Mouse (Mus musculus): ENCODE measurements around the gene Ear6. TPM values are rescaled to one million over a fixed set of nuclear protein-coding genes. Genes with fewer than 3 reads are reported as not detected.
A peak's percentile ranks its signal among the peaks of the same experiment; 100 is the strongest.

Ear6 gene
- polyA plus RNA-seq, 1 experiment from 2014 or later, result not detected

DNA sequence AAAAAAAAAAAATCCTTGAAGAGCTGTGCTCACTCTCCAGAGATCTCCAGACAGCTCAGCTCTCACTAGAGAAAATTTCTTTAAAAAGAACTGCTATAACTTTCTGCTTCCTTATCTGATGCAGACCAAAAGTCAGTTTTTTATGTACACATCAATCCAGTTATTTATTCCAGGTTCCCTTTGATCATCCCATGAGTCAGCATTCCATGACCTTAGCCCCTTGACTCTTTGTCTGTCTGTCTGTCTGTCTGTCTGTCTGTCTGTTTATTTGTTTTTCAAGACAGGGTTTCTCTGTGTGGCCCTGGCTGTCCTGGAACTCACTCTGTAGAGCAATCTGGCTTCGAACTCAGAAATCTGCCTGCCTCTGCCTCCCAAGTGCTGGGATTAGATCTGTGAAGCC, 45.9 kb downstream of the Ear6 start:
- H3K9ac ChIP-seq (ENCODE audit: low read depth, low read length), result no peak overlapping the region
- peaks cover 6% of the 10 kb centered on the region; the same call in 1 of the 2 replicates for H3K36me3 ChIP-seq (ENCODE audit: control insufficient read depth, insufficient read depth)
- H3K4me3 ChIP-seq (ENCODE audit: low read depth, low read length), result no peak overlapping the region
- no peak overlapping the region for H3K27ac ChIP-seq (ENCODE audit: low read depth, low read length)
- H3K27me3 ChIP-seq (replicated peaks; ENCODE audit: control insufficient read depth, insufficient read depth, low read length), result no peaks in the 10 kb centered on the region
- TF ChIP-seq CTCF (IDR thresholded peaks at IDR 0.05; ENCODE audit: low read depth), result no peak
- no peaks in the 10 kb centered on the region for H3K9me3 ChIP-seq (ENCODE audit: control insufficient read depth)
- ATAC-seq, result no peak
- H3K4me1 ChIP-seq (replicated peaks; ENCODE audit: control insufficient read depth, insufficient read depth, low read length), result no peaks in the 10 kb centered on the region
- WGBS, result 91% methylated on average over 1 of the region's 1 CpGs
- no peak overlapping the region for H3K4me2 ChIP-seq (replicated peaks; ENCODE audit: low read depth)

GRCm38 (mm10) chr14:51902806-51903710, 49.6 kb downstream of the Ear6 start:
- H3K36me3 ChIP-seq (ENCODE audit: control insufficient read depth, insufficient read depth), result 0 out of 2 replicates have a peak, but pooled peaks cover 7% of the 10 kb centered on the region
- no peak overlapping the region for H3K27ac ChIP-seq (ENCODE audit: low read depth, low read length)
- H3K9me3 ChIP-seq (ENCODE audit: control insufficient read depth), result no peaks in the 10 kb centered on the region
- WGBS, result 51% methylated on average over 9 of the region's 9 CpGs
- no peak overlapping the region for H3K4me3 ChIP-seq (ENCODE audit: low read depth, low read length)
- H3K27me3 ChIP-seq (replicated peaks; ENCODE audit: control insufficient read depth, insufficient read depth, low read length), result no peaks in the 10 kb centered on the region
- peak; percentile 95 for TF ChIP-seq CTCF (IDR thresholded peaks at IDR 0.05; ENCODE audit: low read depth)
- H3K9ac ChIP-seq (ENCODE audit: low read depth, low read length), result no peak overlapping the region
- no peaks in the 10 kb centered on the region for H3K4me1 ChIP-seq (replicated peaks; ENCODE audit: control insufficient read depth, insufficient read depth, low read length)
- H3K4me2 ChIP-seq (replicated peaks; ENCODE audit: low read depth), result no peak overlapping the region
- ATAC-seq, result 0 out of 2 replicates have a peak, but pooled peaks have one; percentile 50

GRCm38 (mm10) chr14:51903782-51904181, 50.3 kb downstream of the Ear6 start:
- H3K36me3 ChIP-seq (ENCODE audit: control insufficient read depth, insufficient read depth), result peaks cover 7% of the 10 kb centered on the region; the same call in 1 of the 2 replicates
- H3K9me3 ChIP-seq (ENCODE audit: control insufficient read depth), result no peaks in the 10 kb centered on the region
- no peak for TF ChIP-seq CTCF (IDR thresholded peaks at IDR 0.05; ENCODE audit: low read depth)
- H3K4me3 ChIP-seq (ENCODE audit: low read depth, low read length), result no peak overlapping the region
- no peak overlapping the region for H3K9ac ChIP-seq (ENCODE audit: low read depth, low read length)
- 49% methylated on average over 9 of the region's 9 CpGs for WGBS
- no peak for ATAC-seq
- H3K27me3 ChIP-seq (replicated peaks; ENCODE audit: control insufficient read depth, insufficient read depth, low read length), result no peaks in the 10 kb centered on the region
- no peaks in the 10 kb centered on the region for H3K4me1 ChIP-seq (replicated peaks; ENCODE audit: control insufficient read depth, insufficient read depth, low read length)
- no peak overlapping the region for H3K4me2 ChIP-seq (replicated peaks; ENCODE audit: low read depth)
- no peak overlapping the region for H3K27ac ChIP-seq (ENCODE audit: low read depth, low read length)

Small RNA genes lying within 50 kb of the gene (microRNA-seq; reads per million reads assigned to microRNA genes)
- not detected for gene Gm27375

Other genes starting within 250 kb of the Ear6 start
- not detected in 2 replicates for gene Gm17078, start 242.4 kb upstream of the Ear6 start, polyA plus RNA-seq (2015; fragmentation: Nextera tagmentation; extraction: Ambion mirVana)
- gene Gm4181, start 218.0 kb upstream of the Ear6 start, polyA plus RNA-seq (2015; fragmentation: Nextera tagmentation; extraction: Ambion mirVana), result not detected in 2 replicates
- not detected in 2 replicates for gene Gm17079, start 158.2 kb upstream of the Ear6 start, polyA plus RNA-seq (2015; fragmentation: Nextera tagmentation; extraction: Ambion mirVana)
- not detected in 2 replicates for gene Gm5800, start 136.5 kb upstream of the Ear6 start, polyA plus RNA-seq (2015; fragmentation: Nextera tagmentation; extraction: Ambion mirVana)
- gene Ang4, start 80.1 kb upstream of the Ear6 start, polyA plus RNA-seq (2015; fragmentation: Nextera tagmentation; extraction: Ambion mirVana), result 7.2 and 12.3 TPM in 2 replicates
- gene AY358078, start 53.7 kb upstream of the Ear6 start, polyA plus RNA-seq (2015; fragmentation: Nextera tagmentation; extraction: Ambion mirVana), result not detected in 2 replicates
- gene Mettl17, start 31.1 kb downstream of the Ear6 start, polyA plus RNA-seq (2015; fragmentation: Nextera tagmentation; extraction: Ambion mirVana), result 16.9 and 19.7 TPM in 2 replicates
- 0.38 and 0.57 TPM in 2 replicates for gene Slc39a2, start 39.2 kb downstream of the Ear6 start, polyA plus RNA-seq (2015; fragmentation: Nextera tagmentation; extraction: Ambion mirVana)
- 24.9 and 27.1 TPM in 2 replicates for gene Ndrg2, start 60.5 kb downstream of the Ear6 start, polyA plus RNA-seq (2015; fragmentation: Nextera tagmentation; extraction: Ambion mirVana)
- not detected in 2 replicates for gene Tppp2, start 64.7 kb downstream of the Ear6 start, polyA plus RNA-seq (2015; fragmentation: Nextera tagmentation; extraction: Ambion mirVana)
- not detected in 2 replicates for gene Rnase13, start 69.1 kb downstream of the Ear6 start, polyA plus RNA-seq (2015; fragmentation: Nextera tagmentation; extraction: Ambion mirVana)
- 18.2 and 19.7 TPM in 2 replicates for gene Arhgef40, start 131.0 kb downstream of the Ear6 start, polyA plus RNA-seq (2015; fragmentation: Nextera tagmentation; extraction: Ambion mirVana)
- 221 and 224 TPM in 2 replicates for gene Tmem253, start 162.0 kb downstream of the Ear6 start, polyA plus RNA-seq (2015; fragmentation: Nextera tagmentation; extraction: Ambion mirVana)
- 11.9 and 12.5 TPM in 2 replicates for gene Zfp219, start 167.0 kb downstream of the Ear6 start, polyA plus RNA-seq (2015; fragmentation: Nextera tagmentation; extraction: Ambion mirVana)
- not detected in 2 replicates for gene Olfr221, start 188.8 kb downstream of the Ear6 start, polyA plus RNA-seq (2015; fragmentation: Nextera tagmentation; extraction: Ambion mirVana)